Mouse (Mus musculus): ENCODE measurements around the gene Ccdc62.

- no peak for TF ChIP-seq TBP (IDR thresholded peaks at IDR 0.05; ENCODE audit: low read depth, low read length)
- no peak for TF ChIP-seq POLR2A (IDR thresholded peaks at IDR 0.05; ENCODE audit: control insufficient read depth in 1 of 2, insufficient read depth in 1 of 2, low read depth in 1 of 2, low read length in 2 of 2, poor library complexity in 1 of 2)
- TF ChIP-seq NELFE (IDR thresholded peaks at IDR 0.05; ENCODE audit: low read depth, low read length): no peak
- no peak for TF ChIP-seq TAL1 (IDR thresholded peaks at IDR 0.05; ENCODE audit: low read length)
- TF ChIP-seq ZNF384 (IDR thresholded peaks at IDR 0.05; ENCODE audit: low read depth, low read length): no peak
- TF ChIP-seq TCF12 (IDR thresholded peaks at IDR 0.05; ENCODE audit: low read depth, low read length): no peak
- TF ChIP-seq CHD1 (IDR thresholded peaks at IDR 0.05; ENCODE audit: low read depth, low read length): no peak
- peak; percentile 97 for TF ChIP-seq ZC3H11A (IDR thresholded peaks at IDR 0.05; ENCODE audit: low read depth, low read length)
These were observed 70.3 kb downstream of the Ccdc62 start for GRCm38 (mm10) chr5:124000824-124001223.

All from MEL (cell line).